In genomic region chr15:65646470-65646869, GRCm38 (mm10) we compare ENCODE assay signal across 31 mouse cellular contexts.
DNase-seq lines count a peak whose midpoint lies in the region; ATAC-seq and TF ChIP-seq lines count a peak whose summit lies in the region.
"Had no signal": no experiment of that assay in that cellular context is flagged by ENCODE, and none has a peak within 500 bp of the region (broad histone marks: within the 10 kb centered on the region; RNA-seq: fewer than 3 reads in every experiment).

No protein-coding gene starts in this region.

- H3K9ac ChIP-seq in forebrain, embryonic 14.5 days (ENCODE audit: low read length): no peak overlapping the region
- H3K9ac ChIP-seq in forebrain, postnatal 0 days: no peak overlapping the region
- H3K9ac ChIP-seq in kidney, embryonic 15.5 days: no peak overlapping the region
- H3K9ac ChIP-seq in kidney, embryonic 14.5 days (ENCODE audit: low read depth, low read length): no peak overlapping the region
- H3K9ac ChIP-seq: embryonic facial prominence, embryonic 13.5 days; forebrain, embryonic 12.5 days; heart, embryonic 13.5 days; hindbrain, embryonic 14.5 days had no signal

- 36% methylated on average over 2 of the region's 2 CpGs for WGBS in forebrain, embryonic 14.5 days
- 31% methylated on average over 2 of the region's 2 CpGs for WGBS in forebrain, postnatal 0 days
- WGBS in kidney, embryonic 15.5 days: 41% methylated on average over 2 of the region's 2 CpGs
- WGBS in kidney, embryonic 14.5 days: 58% methylated on average over 2 of the region's 2 CpGs

- H3K4me2 ChIP-seq in forebrain, embryonic 14.5 days (ENCODE audit: low read length): no peak overlapping the region
- H3K4me2 ChIP-seq in forebrain, postnatal 0 days (ENCODE audit: low read depth): no peak overlapping the region
- no peak overlapping the region for H3K4me2 ChIP-seq in kidney, embryonic 15.5 days
- no peak overlapping the region for H3K4me2 ChIP-seq in kidney, embryonic 14.5 days (replicated peaks; ENCODE audit: low read depth, low read length)
- H3K4me2 ChIP-seq: embryonic facial prominence, embryonic 13.5 days; forebrain, embryonic 12.5 days; heart, embryonic 13.5 days; hindbrain, embryonic 14.5 days had no signal

- no peaks in the 10 kb centered on the region for H3K9me3 ChIP-seq in forebrain, embryonic 14.5 days (replicated peaks; ENCODE audit: control insufficient read depth, low read length)
- H3K9me3 ChIP-seq in forebrain, postnatal 0 days (ENCODE audit: low read length): no peaks in the 10 kb centered on the region
- no peaks in the 10 kb centered on the region for H3K9me3 ChIP-seq in kidney, embryonic 15.5 days (replicated peaks)
- no peaks in the 10 kb centered on the region for H3K9me3 ChIP-seq in kidney, embryonic 14.5 days (ENCODE audit: control insufficient read depth, low read length)
- H3K9me3 ChIP-seq: embryonic facial prominence, embryonic 10.5 days; embryonic facial prominence, embryonic 13.5 days; forebrain, embryonic 12.5 days; G1E; heart, embryonic 10.5 days; heart, embryonic 13.5 days had no signal

- H3K27ac ChIP-seq in forebrain, embryonic 14.5 days (ENCODE audit: low read depth, low read length): no peak overlapping the region
- no peak overlapping the region for H3K27ac ChIP-seq in forebrain, postnatal 0 days (ENCODE audit: low read depth, low read length)
- H3K27ac ChIP-seq in kidney, embryonic 15.5 days: no peak overlapping the region
- no peak overlapping the region for H3K27ac ChIP-seq in kidney, embryonic 14.5 days (ENCODE audit: low read depth, low read length)
- H3K27ac ChIP-seq: embryonic facial prominence, embryonic 10.5 days; embryonic facial prominence, embryonic 13.5 days; forebrain, embryonic 12.5 days; heart, adult 2 months; heart, embryonic 10.5 days; heart, embryonic 13.5 days; hindbrain, embryonic 14.5 days; hindbrain, postnatal 0 days had no signal

- no peaks in the 10 kb centered on the region for H3K36me3 ChIP-seq in forebrain, embryonic 14.5 days (ENCODE audit: control insufficient read depth, insufficient read depth, low read length)
- no peaks in the 10 kb centered on the region for H3K36me3 ChIP-seq in forebrain, postnatal 0 days (ENCODE audit: insufficient read depth)
- H3K36me3 ChIP-seq in kidney, embryonic 15.5 days: no peaks in the 10 kb centered on the region
- no peaks in the 10 kb centered on the region for H3K36me3 ChIP-seq in kidney, embryonic 14.5 days (ENCODE audit: control insufficient read depth, insufficient read depth, low read length)
- H3K36me3 ChIP-seq: embryonic facial prominence, embryonic 10.5 days; embryonic facial prominence, embryonic 13.5 days; forebrain, embryonic 12.5 days; G1E; heart, embryonic 10.5 days; heart, embryonic 13.5 days had no signal

- H3K27me3 ChIP-seq in forebrain, embryonic 14.5 days (replicated peaks; ENCODE audit: control insufficient read depth, insufficient read depth, low read length): no peaks in the 10 kb centered on the region
- H3K27me3 ChIP-seq in forebrain, postnatal 0 days (ENCODE audit: insufficient read depth, low read length): no peaks in the 10 kb centered on the region
- no peaks in the 10 kb centered on the region for H3K27me3 ChIP-seq in kidney, embryonic 15.5 days
- H3K27me3 ChIP-seq in kidney, embryonic 14.5 days (ENCODE audit: control insufficient read depth, insufficient read depth, low read length): no peaks in the 10 kb centered on the region
- H3K27me3 ChIP-seq: CH12.LX; embryonic facial prominence, embryonic 13.5 days; forebrain, embryonic 12.5 days; heart, embryonic 13.5 days had no signal

- H3K4me3 ChIP-seq in forebrain, embryonic 14.5 days (ENCODE audit: low read depth, low read length): no peak overlapping the region
- no peak overlapping the region for H3K4me3 ChIP-seq in forebrain, postnatal 0 days (ENCODE audit: low read depth, low read length)
- no peak overlapping the region for H3K4me3 ChIP-seq in kidney, embryonic 15.5 days (replicated peaks)
- no peak overlapping the region for H3K4me3 ChIP-seq in kidney, embryonic 14.5 days (ENCODE audit: low read length)
- H3K4me3 ChIP-seq: embryonic facial prominence, embryonic 10.5 days; embryonic facial prominence, embryonic 13.5 days; erythroblast, embryonic 14.5 days; forebrain, embryonic 12.5 days; heart, adult 2 months; heart, embryonic 10.5 days; heart, embryonic 13.5 days had no signal

- no peak for ATAC-seq in forebrain, embryonic 14.5 days
- ATAC-seq in forebrain, postnatal 0 days: no peak
- ATAC-seq in kidney, embryonic 15.5 days (replicated peaks; ENCODE audit: low FRiP score): peak; percentile 82
- no peak for ATAC-seq in kidney, embryonic 14.5 days (ENCODE audit: low FRiP score, low TSS enrichment)
- ATAC-seq: hindbrain, postnatal 0 days; Patski had no signal

- peak; percentile 8 for DNase-seq in forebrain, embryonic 14.5 days (ENCODE audit: low spot score)
- no peak for DNase-seq in forebrain, postnatal 0 days
- DNase-seq in kidney, postnatal 14 days: peak; percentile 3
- DNase-seq in kidney, adult 11 months: no peak
- no peak for DNase-seq in cerebellum, postnatal 10 days
- DNase-seq: adrenal gland, postnatal 10 days; adrenal gland, postnatal 36 days; B cell, adult 2 months; cerebellum, adult 11 months; cerebellum, adult 2 months; cerebellum, adult 9-11 months; cerebellum, postnatal 36 days; embryo, embryonic 11 days; gastrocnemius, postnatal 10 days; gastrocnemius, postnatal 36 days; heart, adult 2 months; heart, postnatal 14 days; heart, postnatal 4 days had no signal

- no peak for TF ChIP-seq CTCF in forebrain, postnatal 0 days (IDR thresholded peaks at IDR 0.05; ENCODE audit: low read depth)

- no peaks in the 10 kb centered on the region for H3K4me1 ChIP-seq in forebrain, embryonic 14.5 days (ENCODE audit: control insufficient read depth, insufficient read depth, low read length)
- H3K4me1 ChIP-seq in forebrain, postnatal 0 days (ENCODE audit: insufficient read depth): no peaks in the 10 kb centered on the region
- no peaks in the 10 kb centered on the region for H3K4me1 ChIP-seq in kidney, embryonic 15.5 days
- no peaks in the 10 kb centered on the region for H3K4me1 ChIP-seq in kidney, embryonic 14.5 days (ENCODE audit: control insufficient read depth, insufficient read depth, low read length)
- H3K4me1 ChIP-seq: embryonic facial prominence, embryonic 10.5 days; embryonic facial prominence, embryonic 13.5 days; forebrain, embryonic 12.5 days; heart, embryonic 10.5 days; heart, embryonic 13.5 days had no signal

Comparison
In these comparisons a context has a peak if more than half of its experiments do, and no peak if none do; other contexts are left out.
1. DNase-seq: peak in forebrain, embryonic 14.5 days (single experiment) and kidney, postnatal 14 days (single experiment); none in forebrain, postnatal 0 days (single experiment), kidney, adult 11 months (single experiment) and cerebellum, postnatal 10 days (0 of 2).